Mouse (Mus musculus) lung, postnatal 0 days (tissue): ENCODE measurements at regions not wholly inside any gene's neighbourhood (a gene's known extent, or its start where the extent isn't known, plus 50 kb on each side); places are given as distances from the start of the nearest gene placed in this dataset.

ENCODE experiments used
- CTCF ChIP-seq: IDR thresholded peaks from 2 replicates; pipeline ENCODE4 v1.5.1; 2016; ENCODE audit warnings: antibody characterized with exemption, mild to moderate bottlenecking
- EP300 ChIP-seq: IDR thresholded peaks from 2 replicates; pipeline ENCODE4 v1.6.1; 2016; ENCODE audit warnings: antibody characterized with exemption, mild to moderate bottlenecking, control low read depth

DNA sequence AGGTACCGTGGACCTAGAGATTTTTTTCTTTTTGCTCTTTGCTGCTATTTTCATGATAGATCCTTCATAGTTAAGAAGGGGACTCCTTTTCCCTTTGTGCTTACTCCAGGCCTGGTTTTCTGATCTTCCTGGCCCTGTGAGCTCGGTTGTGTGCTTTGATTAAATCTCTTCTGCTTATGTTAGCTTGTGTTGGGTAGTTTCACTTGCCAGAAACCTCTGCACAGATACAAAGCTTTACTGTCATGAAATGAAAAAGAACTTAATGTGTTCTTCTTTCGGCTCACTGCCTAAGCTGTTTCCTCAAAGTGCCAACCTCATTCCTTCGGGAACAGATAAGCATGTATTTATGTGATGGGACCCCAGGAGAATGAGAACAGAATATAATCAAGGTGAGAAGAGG, 274.1 kb upstream of the Nbea start:
- TF ChIP-seq CTCF = no peak
- no peak for TF ChIP-seq EP300
